Mouse (Mus musculus): ENCODE measurements at regions not wholly inside any gene's neighbourhood (a gene's known extent, or its start where the extent isn't known, plus 50 kb on each side); places are given as distances from the start of the nearest gene placed in this dataset.

DNA sequence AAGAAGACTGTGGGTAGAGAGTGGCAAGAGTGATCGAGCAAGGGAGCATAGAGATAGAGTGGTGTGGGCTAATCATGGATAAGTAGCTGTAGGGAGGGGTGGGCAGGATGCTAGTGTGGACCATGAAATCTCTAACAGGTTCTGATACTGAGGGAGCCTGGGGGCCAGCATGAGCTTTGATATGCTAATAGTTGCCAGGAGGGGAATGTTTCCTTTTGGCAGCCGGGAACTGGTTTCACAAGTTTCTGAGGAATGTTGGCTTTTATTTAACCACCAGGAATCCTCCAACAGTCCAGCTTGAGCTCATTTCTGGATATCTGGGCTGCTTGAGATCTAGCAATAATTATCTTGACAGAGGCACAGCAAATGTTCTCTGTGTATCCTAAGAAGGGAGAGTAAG lies 167.7 kb upstream of the Fggy start:
- peak in 1 of 2 experiments; percentile 58 for DNase-seq (ENCODE audit: low spot score in 2 of 2)

- DNase-seq (ENCODE audit: low spot score in 2 of 2), result no peak
These were observed 166.8 kb upstream of the Fggy start for GRCm38 (mm10) chr4:95390549-95390948.

DNA sequence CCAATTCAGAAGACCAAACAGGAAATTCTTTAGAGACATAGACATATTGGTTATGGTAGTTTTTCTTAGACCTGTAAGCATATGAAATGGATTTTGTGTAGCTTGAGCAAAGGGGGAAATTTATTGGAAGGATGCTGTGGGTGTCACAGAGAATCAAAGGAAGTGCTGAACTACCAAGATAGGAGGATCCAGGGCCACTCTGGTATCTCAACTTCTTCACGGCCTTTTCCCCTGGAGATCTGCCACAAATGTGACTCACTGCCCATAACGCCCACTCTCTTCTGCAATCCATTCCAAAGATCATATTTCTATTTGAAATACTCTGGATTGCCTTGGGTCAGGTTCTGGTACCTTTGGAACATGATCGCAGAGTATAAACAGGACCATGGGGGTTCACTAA lies 161.6 kb upstream of the Fggy start:
- peak; percentile 35 to 42 for DNase-seq (ENCODE audit: low spot score in 2 of 2)

GRCm38 (mm10) chr4:95398301-95398700 lies 159.0 kb upstream of the Fggy start:
- no peak for DNase-seq (ENCODE audit: low spot score in 2 of 2)

DNA sequence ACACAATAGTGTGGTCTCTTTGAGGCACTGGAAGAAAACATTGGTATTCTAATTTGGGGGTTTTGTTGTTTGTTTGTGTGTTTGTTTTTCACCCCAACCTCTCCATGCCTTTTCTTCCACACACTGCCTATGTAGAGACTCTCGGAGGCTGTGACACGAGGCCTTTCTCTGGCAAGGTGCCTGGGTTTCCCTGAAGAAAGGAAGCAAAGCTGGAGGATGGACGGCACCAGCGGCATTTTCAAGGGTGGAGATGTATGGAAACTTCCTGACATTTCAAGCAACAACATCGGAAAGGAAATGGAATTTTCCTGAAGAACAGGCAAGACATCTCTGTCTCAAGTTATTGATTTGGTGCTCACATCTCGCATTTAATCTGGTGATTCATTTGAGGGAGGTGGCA lies 155.0 kb upstream of the Fggy start:
- no peak for DNase-seq (ENCODE audit: low spot score in 2 of 2)

- DNase-seq (ENCODE audit: low spot score in 2 of 2), result no peak
These were observed 140.2 kb upstream of the Fggy start for GRCm38 (mm10) chr4:95417075-95417474.

GRCm38 (mm10) chr4:95426563-95426962 lies 130.7 kb upstream of the Fggy start:
- no peak for DNase-seq (ENCODE audit: low spot score in 2 of 2)

GRCm38 (mm10) chr4:95434543-95434942 lies 122.8 kb upstream of the Fggy start:
- DNase-seq (ENCODE audit: low spot score in 2 of 2), result no peak

GRCm38 (mm10) chr4:95435080-95435479 lies 122.2 kb upstream of the Fggy start:
- DNase-seq (ENCODE audit: low spot score in 2 of 2), result no peak

- DNase-seq (ENCODE audit: low spot score in 2 of 2), result no peak
These were observed 117.5 kb upstream of the Fggy start for GRCm38 (mm10) chr4:95439834-95440233.

DNA sequence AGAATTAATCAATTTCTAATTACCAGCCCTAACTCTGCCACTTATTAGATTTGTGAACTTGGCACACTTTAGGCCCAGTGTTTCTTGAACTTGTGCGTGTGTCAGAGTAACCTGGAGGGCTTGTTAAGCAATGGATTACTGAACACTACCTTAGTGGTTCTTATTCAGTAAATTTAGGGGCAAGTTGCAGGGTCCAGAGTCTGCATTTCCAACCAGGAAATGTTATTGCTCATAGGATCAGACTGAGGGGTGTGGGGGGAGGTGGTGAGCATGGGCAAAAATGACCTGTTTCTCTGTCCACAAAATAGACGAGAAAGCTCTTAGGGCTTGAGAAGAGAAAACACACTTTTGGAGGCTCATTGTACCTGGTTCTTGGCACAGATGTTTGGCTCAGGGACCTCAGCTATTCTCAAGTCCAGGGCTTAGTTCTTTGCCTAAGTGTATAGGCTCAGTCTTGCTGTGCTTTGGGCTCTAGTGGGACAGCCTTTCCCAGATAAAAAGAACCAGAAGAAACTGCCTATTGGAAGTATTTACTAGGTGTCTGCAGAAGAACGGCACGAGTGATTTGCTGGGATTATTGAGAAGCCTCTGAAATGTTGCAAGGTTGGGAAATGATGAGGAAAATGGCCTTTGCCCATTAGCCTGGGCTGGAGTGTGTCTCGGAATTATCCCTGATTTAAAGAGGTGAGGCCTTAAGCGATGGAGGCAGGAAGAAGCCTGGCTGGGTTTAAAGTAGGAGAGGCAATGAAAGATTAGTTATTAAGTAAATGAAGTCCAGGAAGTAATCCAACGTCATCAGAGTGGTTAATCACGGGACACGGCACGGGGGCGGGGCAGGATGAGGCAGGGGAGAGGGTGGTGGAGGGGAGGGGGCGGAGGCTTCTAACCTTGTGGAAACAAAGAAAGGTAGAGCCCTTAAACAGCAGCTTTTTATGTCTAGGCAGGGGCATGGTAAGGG lies 113.2 kb upstream of the Fggy start:
- DNase-seq (ENCODE audit: low spot score in 2 of 2), result no peak

GRCm38 (mm10) chr4:95450286-95450685 lies 107.0 kb upstream of the Fggy start:
- no peak for DNase-seq (ENCODE audit: low spot score in 2 of 2)

DNA sequence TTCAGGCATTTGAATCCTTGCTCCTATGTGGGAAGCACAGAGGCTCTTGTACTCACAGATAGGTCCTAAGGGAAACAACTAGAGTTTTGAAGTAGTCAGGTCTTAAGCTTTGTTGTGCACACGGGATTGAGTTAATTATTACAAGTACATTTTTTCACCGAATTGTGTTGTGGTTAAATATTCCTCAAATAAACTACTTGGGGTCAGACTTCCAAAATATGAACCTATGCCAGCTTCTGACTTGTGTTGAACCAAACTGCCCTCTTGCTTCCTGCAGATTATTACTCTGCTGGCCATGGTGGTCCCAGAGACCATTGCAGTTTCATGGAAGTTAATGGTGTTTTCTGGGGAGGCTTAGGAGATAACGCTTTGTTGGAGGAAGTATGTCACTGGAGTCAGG lies 105.5 kb upstream of the Fggy start:
- no peak for DNase-seq (ENCODE audit: low spot score in 2 of 2)

GRCm38 (mm10) chr4:95456318-95456717 lies 101.0 kb upstream of the Fggy start:
- DNase-seq (ENCODE audit: low spot score in 2 of 2), result no peak

- DNase-seq (ENCODE audit: low spot score in 2 of 2), result no peak
These were observed 100.4 kb upstream of the Fggy start for GRCm38 (mm10) chr4:95456943-95457342.

DNA sequence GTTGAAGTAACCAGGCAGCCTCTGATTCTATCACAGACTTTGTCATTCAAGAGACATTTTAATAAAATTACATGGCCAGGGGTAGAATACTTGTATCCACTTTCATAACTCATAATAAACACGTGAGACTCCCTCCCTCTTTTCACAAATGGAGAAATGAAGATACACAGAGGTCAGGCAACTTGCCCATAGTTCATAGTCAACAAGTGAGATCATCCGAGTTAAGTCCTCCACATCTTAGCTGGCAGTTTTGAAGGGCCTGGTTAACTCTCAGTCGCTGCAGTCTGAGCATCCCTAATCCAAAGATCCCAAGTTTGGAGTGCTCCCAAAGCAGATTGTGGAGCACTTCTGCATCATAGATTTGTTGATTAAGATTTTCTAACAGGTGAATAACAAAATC lies 94.8 kb upstream of the Fggy start:
- no peak for DNase-seq (ENCODE audit: low spot score in 2 of 2)

DNA sequence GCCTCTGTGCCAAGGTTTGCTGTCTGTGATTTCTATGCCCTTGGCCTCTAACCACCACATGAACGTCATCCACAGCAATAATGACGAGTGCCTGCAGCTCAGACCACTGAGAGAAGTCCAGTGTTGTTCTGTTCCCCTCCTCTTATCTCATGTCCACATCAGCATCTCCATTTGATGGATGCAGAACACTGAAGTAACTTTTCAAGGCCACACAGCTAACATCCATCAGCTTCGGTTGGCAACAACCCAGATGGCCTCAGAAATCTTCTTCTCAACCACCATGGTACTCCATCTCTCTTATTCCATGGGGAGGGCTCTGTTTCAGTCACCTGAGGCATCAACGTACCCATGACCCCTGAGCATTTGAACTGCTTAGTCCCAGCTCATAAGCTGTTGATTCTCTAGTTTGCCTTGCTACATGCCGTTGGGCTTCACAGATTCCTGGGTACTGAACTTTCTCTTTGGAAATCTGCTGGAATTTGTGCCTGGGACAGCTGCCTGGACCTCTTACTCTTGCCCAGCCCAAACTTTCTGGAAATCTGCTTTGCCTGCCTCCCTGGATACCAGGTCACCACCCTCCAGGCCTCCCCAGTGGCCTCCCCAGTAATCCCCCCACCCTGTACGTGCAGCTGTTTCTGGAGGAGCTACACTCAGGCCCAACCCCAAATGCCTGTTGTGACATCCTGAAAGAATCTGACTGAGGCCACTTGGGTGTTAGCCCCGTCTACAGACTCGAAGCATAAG lies 94.1 kb upstream of the Fggy start:
- peak in 1 of 2 experiments; percentile 28 for DNase-seq (ENCODE audit: low spot score in 2 of 2)

GRCm38 (mm10) chr4:95466647-95467046 lies 90.7 kb upstream of the Fggy start:
- DNase-seq (ENCODE audit: low spot score in 2 of 2), result no peak

- DNase-seq (ENCODE audit: low spot score in 2 of 2), result no peak
These were observed 89.8 kb upstream of the Fggy start for GRCm38 (mm10) chr4:95467526-95467925.

- no peak for DNase-seq (ENCODE audit: low spot score in 2 of 2)
These were observed 82.4 kb upstream of the Fggy start for GRCm38 (mm10) chr4:95474726-95475406.

DNA sequence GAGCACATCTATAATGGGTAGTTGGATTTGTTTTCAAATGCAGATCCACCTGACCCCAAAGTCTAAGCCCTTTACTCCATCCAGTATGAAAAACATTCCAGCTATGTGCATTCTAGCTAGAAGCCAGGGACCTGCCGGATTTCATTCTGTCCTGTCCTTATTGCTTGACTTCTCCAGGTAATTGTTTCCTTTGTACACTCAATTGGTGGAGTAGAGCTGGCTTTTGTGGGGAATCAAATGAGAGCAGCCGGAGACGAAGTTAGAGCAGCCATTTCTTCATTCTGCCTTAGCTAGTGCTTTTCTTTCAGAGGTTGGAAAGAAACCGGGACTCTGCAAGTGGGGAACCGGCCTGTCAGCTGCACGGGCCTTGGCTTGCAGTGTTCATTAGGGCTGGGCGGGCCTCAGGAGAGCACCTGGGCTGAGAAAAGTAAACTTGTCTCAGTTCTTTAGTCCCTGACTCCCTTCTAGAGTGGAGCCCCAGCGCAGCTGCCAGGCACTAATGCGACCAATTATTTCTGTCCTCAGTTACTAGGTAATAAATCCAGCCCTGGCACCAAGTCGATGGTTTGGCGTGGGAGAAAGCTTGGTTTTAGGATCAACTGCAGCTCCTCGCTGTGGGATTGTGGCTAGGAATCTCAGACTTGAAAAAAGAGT lies 81.1 kb upstream of the Fggy start:
- DNase-seq (ENCODE audit: low spot score in 2 of 2), result peak in 1 of 2 experiments; percentile 32

- DNase-seq (ENCODE audit: low spot score in 2 of 2), result peak; percentile 49 to 75
These were observed 73.7 kb upstream of the Fggy start for GRCm38 (mm10) chr4:95483571-95483970.

Data from urinary bladder, postnatal 36 days (tissue).